Mouse (Mus musculus) ES-Bruce4 (cell line): ENCODE measurements around the gene Cux1.

ENCODE experiments used
- CTCF ChIP-seq: IDR thresholded peaks from one replicate; pipeline ENCODE4 v1.8.1; 2011; ENCODE audit warnings: low read depth, low read length
- POLR2A ChIP-seq: IDR thresholded peaks from one replicate; pipeline ENCODE4 v1.8.1; 2011; ENCODE audit warnings: low read length; ENCODE audit not compliant: insufficient read depth

DNA sequence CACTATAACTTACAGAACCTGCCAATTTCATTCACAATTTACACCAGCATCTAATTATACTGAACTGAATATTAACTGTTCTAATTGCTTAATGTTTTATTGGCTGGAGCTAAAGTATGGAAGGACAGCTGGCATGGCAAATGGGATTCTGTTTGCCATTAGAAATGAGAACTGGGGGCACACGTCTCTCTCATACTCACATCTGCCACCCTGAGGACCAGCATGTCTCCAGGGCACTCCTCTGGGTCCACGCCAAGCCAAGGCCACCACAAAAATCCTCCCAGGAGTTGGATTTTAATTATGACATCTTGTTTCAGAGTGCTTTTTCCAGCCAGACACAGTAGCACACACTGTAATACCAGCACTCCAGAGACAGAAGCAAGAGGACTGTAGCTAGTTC is 18.5 kb downstream of the Cux1 start:
- TF ChIP-seq CTCF (no peak), POLR2A (no peak)
